ENCODE assay signal across 13 mouse cellular contexts in the genomic region with DNA sequence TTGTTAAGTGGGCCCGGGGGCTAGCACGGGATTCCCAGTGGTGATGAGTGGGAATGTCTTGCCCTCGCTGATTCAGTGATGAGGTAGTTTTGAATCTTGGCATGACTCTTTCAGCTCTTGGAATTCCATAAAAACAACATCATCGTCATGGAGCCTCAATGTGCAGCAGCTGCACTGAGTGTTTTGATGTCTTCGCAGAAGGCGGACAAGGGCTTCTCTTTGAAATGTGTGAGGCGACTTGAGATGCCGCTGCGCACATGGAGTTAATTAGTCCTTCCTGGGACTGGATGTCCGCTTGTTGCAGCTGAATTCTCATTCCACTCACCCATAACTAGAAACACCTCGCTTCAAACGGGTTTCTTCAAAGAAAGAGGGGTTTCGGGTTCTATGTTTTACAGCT.
DNase-seq lines count a peak whose midpoint lies in the region; ATAC-seq and TF ChIP-seq lines count a peak whose summit lies in the region.
"Had no signal": no experiment of that assay in that cellular context is flagged by ENCODE, and none has a peak within 500 bp of the region (broad histone marks: within the 10 kb centered on the region; RNA-seq: fewer than 3 reads in every experiment).

No protein-coding gene starts in this region.

- TF ChIP-seq CTCF in lung, embryonic 14.5 days (IDR thresholded peaks at IDR 0.05; ENCODE audit: low read depth), result no peak

- DNase-seq in lung, embryonic 14.5 days, result peak; percentile 70
- no peak for DNase-seq in lung, adult 18-20 months
- peak; percentile 40 for DNase-seq in Muller cell, postnatal 12 days (ENCODE audit: inconsistent ontology term)
- DNase-seq in embryo, embryonic 10.5 days (ENCODE audit: low spot score), result peak; percentile 76
- DNase-seq in limb, embryonic 11.5 days (ENCODE audit: low spot score), result peak; percentile 53
- DNase-seq: adrenal gland, adult 8-10 months; liver had no signal

- no peak overlapping the region for H3K27ac ChIP-seq in lung, embryonic 14.5 days (ENCODE audit: low read depth)
- no peak overlapping the region for H3K27ac ChIP-seq in limb, embryonic 11.5 days (replicated peaks; ENCODE audit: low read depth, low read length)
- H3K27ac ChIP-seq in intestine, embryonic 15.5 days, result no peak overlapping the region
- H3K27ac ChIP-seq: hindbrain, embryonic 15.5 days; kidney, embryonic 15.5 days had no signal

- H3K27me3 ChIP-seq in lung, embryonic 14.5 days (ENCODE audit: insufficient read depth, low read length), result no peaks in the 10 kb centered on the region
- H3K27me3 ChIP-seq in limb, embryonic 11.5 days (ENCODE audit: control insufficient read depth, insufficient read depth, low read length), result no peaks in the 10 kb centered on the region
- H3K27me3 ChIP-seq in intestine, embryonic 15.5 days (replicated peaks), result no peaks in the 10 kb centered on the region
- H3K27me3 ChIP-seq: CH12.LX; hindbrain, embryonic 15.5 days; kidney, embryonic 15.5 days had no signal

- WGBS in lung, embryonic 14.5 days, result 34% methylated on average over 13 of the region's 13 CpGs
- WGBS in limb, embryonic 11.5 days, result 23% methylated on average over 13 of the region's 13 CpGs
- WGBS in intestine, embryonic 15.5 days, result 75% methylated on average over 13 of the region's 13 CpGs

- H3K9ac ChIP-seq in lung, embryonic 14.5 days, result no peak overlapping the region
- H3K9ac ChIP-seq in limb, embryonic 11.5 days (ENCODE audit: low read length), result no peak overlapping the region
- no peak overlapping the region for H3K9ac ChIP-seq in intestine, embryonic 15.5 days
- H3K9ac ChIP-seq: hindbrain, embryonic 15.5 days; kidney, embryonic 15.5 days had no signal

- H3K4me2 ChIP-seq in lung, embryonic 14.5 days, result 0 out of 2 replicates have a peak overlapping the region, but pooled peaks have one; percentile 15
- no peak overlapping the region for H3K4me2 ChIP-seq in limb, embryonic 11.5 days (ENCODE audit: low read depth, severe bottlenecking)
- no peak overlapping the region for H3K4me2 ChIP-seq in intestine, embryonic 15.5 days (replicated peaks)
- H3K4me2 ChIP-seq: heart, embryonic 11.5 days; hindbrain, embryonic 15.5 days; kidney, embryonic 15.5 days had no signal

- no peak overlapping the region for H3K4me3 ChIP-seq in lung, embryonic 14.5 days (ENCODE audit: low read depth, low read length)
- H3K4me3 ChIP-seq in limb, embryonic 11.5 days (ENCODE audit: low read depth, low read length), result no peak overlapping the region
- H3K4me3 ChIP-seq in intestine, embryonic 15.5 days (replicated peaks), result no peak overlapping the region
- H3K4me3 ChIP-seq: hindbrain, embryonic 15.5 days; kidney, embryonic 15.5 days had no signal

- no peaks in the 10 kb centered on the region for H3K36me3 ChIP-seq in lung, embryonic 14.5 days (ENCODE audit: insufficient read depth)
- no peaks in the 10 kb centered on the region for H3K36me3 ChIP-seq in limb, embryonic 11.5 days (ENCODE audit: control insufficient read depth, insufficient read depth, low read length)
- no peaks in the 10 kb centered on the region for H3K36me3 ChIP-seq in intestine, embryonic 15.5 days
- H3K36me3 ChIP-seq: hindbrain, embryonic 15.5 days; kidney, embryonic 15.5 days had no signal

- no peaks in the 10 kb centered on the region for H3K4me1 ChIP-seq in lung, embryonic 14.5 days (ENCODE audit: insufficient read depth)
- H3K4me1 ChIP-seq in limb, embryonic 11.5 days (ENCODE audit: control insufficient read depth, insufficient read depth, low read length), result peaks cover 3% of the 10 kb centered on the region; the same call in 1 of the 2 replicates
- no peaks in the 10 kb centered on the region for H3K4me1 ChIP-seq in intestine, embryonic 15.5 days (replicated peaks)
- H3K4me1 ChIP-seq: hindbrain, embryonic 15.5 days; kidney, embryonic 15.5 days had no signal

- peak; percentile 87 for ATAC-seq in lung, embryonic 14.5 days (ENCODE audit: insufficient read depth)
- ATAC-seq in limb, embryonic 11.5 days (ENCODE audit: insufficient number of reproducible peaks, low FRiP score, low TSS enrichment, low read depth), result no peak
- no peak for ATAC-seq in intestine, embryonic 15.5 days
- no peak for ATAC-seq in cerebellum, adult (ENCODE audit: insufficient number of reproducible peaks, low FRiP score, low TSS enrichment)

- no peaks in the 10 kb centered on the region for H3K9me3 ChIP-seq in lung, embryonic 14.5 days (ENCODE audit: low read depth, low read length)
- no peaks in the 10 kb centered on the region for H3K9me3 ChIP-seq in limb, embryonic 11.5 days (ENCODE audit: control insufficient read depth, low read length)
- no peaks in the 10 kb centered on the region for H3K9me3 ChIP-seq in intestine, embryonic 15.5 days
- H3K9me3 ChIP-seq: hindbrain, embryonic 15.5 days; kidney, embryonic 15.5 days had no signal

Comparison
In these comparisons a context has a peak if more than half of its experiments do, and no peak if none do; other contexts are left out.
1. DNase-seq: peak in lung, embryonic 14.5 days (single experiment), Muller cell, postnatal 12 days (single experiment), embryo, embryonic 10.5 days (single experiment) and limb, embryonic 11.5 days (single experiment); none in lung, adult 18-20 months (0 of 2).